Mouse (Mus musculus) MEL (cell line): ENCODE results near the gene H60b. TPM values are rescaled to one million over a fixed set of nuclear protein-coding genes. Genes with fewer than 3 reads are reported as not detected.
"Not testable (repeated sequence)": the region's sequence is repeated elsewhere in the genome, so short reads cannot be mapped to it uniquely, and the experiment has no call there.

ENCODE experiments used
- DNase-seq: peaks from one replicate; pipeline ENCODE4 v3.0.0; 2011; ENCODE audit warnings: low read depth, low spot score
- H3K27ac ChIP-seq: 2 replicates; pipeline ENCODE4 v1.5.1; 2012; ENCODE audit warnings: low read depth, mild to moderate bottlenecking, control low read depth, low read length, moderate library complexity; ENCODE audit not compliant: control insufficient read depth
- H3K27me3 ChIP-seq, 2 experiments: fragments of 150-350 bp in 1 of 2; sonication (generic) in 1 of 2; 2 replicates each; pipeline ENCODE4 v1.6.1; 2012; ENCODE audit warnings: low read length in 2 of 2, mild to moderate bottlenecking in 2 of 2, improper control_type of control experiment in 1 of 2, moderate library complexity in 1 of 2; ENCODE audit not compliant: insufficient read depth in 2 of 2, control insufficient read depth in 1 of 2
- H3K36me3 ChIP-seq, 2 experiments: 2 replicates each; pipeline ENCODE4 v1.6.1; 2012 to 2014; ENCODE audit warnings: low read length in 2 of 2, improper control_type of control experiment in 1 of 2, inconsistent platforms in 1 of 2, mild to moderate bottlenecking in 1 of 2; ENCODE audit not compliant: insufficient read depth in 2 of 2, control insufficient read depth in 1 of 2
- H3K4me1 ChIP-seq, 2 experiments: fragments of 150-350 bp in 1 of 2; sonication (generic) in 1 of 2; 2 replicates each; pipeline ENCODE4 v1.6.1; 2012; ENCODE audit warnings: low read length in 2 of 2, improper control_type of control experiment in 1 of 2, mild to moderate bottlenecking in 1 of 2; ENCODE audit not compliant: insufficient read depth in 2 of 2, control insufficient read depth in 1 of 2
- H3K4me3 ChIP-seq, 2 experiments: fragments of 150-350 bp in 1 of 2; sonication (generic) in 1 of 2; 2 replicates each; pipeline ENCODE4 v1.5.1; 2012; ENCODE audit warnings: low read depth in 2 of 2, low read length in 2 of 2, mild to moderate bottlenecking in 2 of 2, moderate library complexity in 2 of 2, control low read depth in 1 of 2, improper control_type of control experiment in 1 of 2; ENCODE audit not compliant: control insufficient read depth in 1 of 2, insufficient read depth in 1 of 2
- H3K79me2 ChIP-seq: 2 replicates; pipeline ENCODE4 v1.6.1; 2012; ENCODE audit warnings: mild to moderate bottlenecking, low read length, moderate library complexity; ENCODE audit not compliant: control insufficient read depth, poor library complexity, insufficient read depth
- H3K9ac ChIP-seq: 2 replicates; pipeline ENCODE4 v1.6.1; 2012; ENCODE audit warnings: low read depth, mild to moderate bottlenecking, control low read depth, low read length, moderate library complexity; ENCODE audit not compliant: control insufficient read depth, poor library complexity, severe bottlenecking
- H3K9me3 ChIP-seq: fragments of 150-350 bp; sonication (generic); replicated peaks from 2 replicates; pipeline ENCODE4 v1.6.1; 2012; ENCODE audit warnings: mild to moderate bottlenecking, low read length, improper control_type of control experiment, moderate library complexity; ENCODE audit not compliant: insufficient read depth
- polyA plus RNA-seq, 2 experiments: library from polyadenylated mRNA; stranded (reverse) in 1 of 2; unstranded in 1 of 2; fragments of >175 nt in 1 of 2; fragments of >200 nt in 1 of 2; gene quantifications; 2 replicates each; pipeline versions ENCODE4 v1.2.1 to v1.2.4; 2012; ENCODE audit warnings: low replicate concordance in 2 of 2, low read depth in 1 of 2; ENCODE audit not compliant: insufficient read length in 2 of 2, insufficient read depth in 1 of 2, missing spikeins in 1 of 2
- total RNA-seq: library from RNA; depleted of rRNA; stranded (reverse); fragments of 300-350 nt; gene quantifications from 2 replicates; pipeline ENCODE4 v1.2.3, GENCODE M21; 2012

Gene H60b
- total and polyA plus RNA-seq, 3 experiments, result not detected

GRCm38 (mm10) chr10:22173335-22174189, 15.2 kb downstream of the H60b start:
- not testable (repeated sequence) for H3K4me1 ChIP-seq, H3K79me2 ChIP-seq, H3K9ac ChIP-seq, H3K27me3 ChIP-seq, H3K9me3 ChIP-seq, H3K4me3 ChIP-seq, H3K27ac ChIP-seq, DNase-seq, H3K36me3 ChIP-seq

- not testable (repeated sequence) for H3K79me2 ChIP-seq, DNase-seq, H3K4me3 ChIP-seq, H3K9me3 ChIP-seq, H3K27ac ChIP-seq, H3K36me3 ChIP-seq, H3K9ac ChIP-seq, H3K4me1 ChIP-seq, H3K27me3 ChIP-seq
Measured at GRCm38 (mm10) chr10:22174190-22174487, 15.8 kb downstream of the H60b start.

- not testable (repeated sequence) for H3K9me3 ChIP-seq, H3K79me2 ChIP-seq, DNase-seq, H3K4me1 ChIP-seq, H3K27me3 ChIP-seq, H3K27ac ChIP-seq, H3K4me3 ChIP-seq, H3K36me3 ChIP-seq, H3K9ac ChIP-seq
Measured at GRCm38 (mm10) chr10:22176515-22176914, 18.1 kb downstream of the H60b start.

GRCm38 (mm10) chr10:22191035-22191434, 32.6 kb downstream of the H60b start:
- H3K79me2 ChIP-seq, H3K4me1 ChIP-seq, H3K9ac ChIP-seq, DNase-seq, H3K9me3 ChIP-seq, H3K27ac ChIP-seq, H3K4me3 ChIP-seq, H3K27me3 ChIP-seq, H3K36me3 ChIP-seq: not testable (repeated sequence)

- not testable (repeated sequence) for H3K4me3 ChIP-seq, DNase-seq, H3K27me3 ChIP-seq, H3K9ac ChIP-seq, H3K36me3 ChIP-seq, H3K9me3 ChIP-seq, H3K4me1 ChIP-seq, H3K27ac ChIP-seq, H3K79me2 ChIP-seq
Measured at GRCm38 (mm10) chr10:22201352-22201751, 43.0 kb downstream of the H60b start.

GRCm38 (mm10) chr10:22202784-22203583, 44.6 kb downstream of the H60b start:
- H3K4me3 ChIP-seq, H3K9me3 ChIP-seq, DNase-seq, H3K79me2 ChIP-seq, H3K27ac ChIP-seq, H3K36me3 ChIP-seq, H3K27me3 ChIP-seq, H3K9ac ChIP-seq, H3K4me1 ChIP-seq: not testable (repeated sequence)

- not testable (repeated sequence) for H3K4me1 ChIP-seq, H3K36me3 ChIP-seq, H3K27me3 ChIP-seq, H3K79me2 ChIP-seq, H3K27ac ChIP-seq, H3K9ac ChIP-seq, DNase-seq, H3K9me3 ChIP-seq, H3K4me3 ChIP-seq
Measured at GRCm38 (mm10) chr10:22206443-22206842, 48.1 kb downstream of the H60b start.
